Mouse (Mus musculus): ENCODE results near the gene Zfp335. TPM values are rescaled to one million over a fixed set of nuclear protein-coding genes. Genes with fewer than 3 reads are reported as not detected.

Zfp335 gene
- polyA plus RNA-seq, 1 experiment from 2014 or later, result 2.5 TPM

- Histone ChIP-seq H3K27me3 (ENCODE audit: insufficient read depth, low read length) (no peaks in the 10 kb centered on the region), H3K9ac (replicated peaks) (no peak overlapping the region), H3K4me3 (ENCODE audit: low read depth, low read length) (no peak overlapping the region), H3K36me3 (replicated peaks; ENCODE audit: insufficient read depth, low read length) (peaks cover 93% of the 10 kb centered on the region), H3K4me1 (ENCODE audit: insufficient read depth) (no peaks in the 10 kb centered on the region), H3K9me3 (ENCODE audit: low read length) (peaks cover 4% of the 10 kb centered on the region; the same call in 1 of the 2 replicates), H3K4me2 (ENCODE audit: low read depth, low read length) (no peak overlapping the region), H3K27ac (ENCODE audit: low read depth) (no peak overlapping the region)
- WGBS (ENCODE audit: insufficient replicate concordance), result 67% methylated on average over 1 of the region's 1 CpGs
- DNase-seq (no peak), ATAC-seq (no peak)
- TF ChIP-seq EP300 (IDR thresholded peaks at IDR 0.05; ENCODE audit: low read depth), result no peak
- no peak for TF ChIP-seq CTCF (IDR thresholded peaks at IDR 0.05; ENCODE audit: low read depth)
Measured at GRCm38 (mm10) chr2:164903496-164903895, 8.1 kb downstream of the Zfp335 start.

- Histone ChIP-seq H3K9ac (replicated peaks) (no peak overlapping the region), H3K27ac (ENCODE audit: low read depth) (no peak overlapping the region), H3K4me3 (ENCODE audit: low read depth, low read length) (no peak overlapping the region), H3K4me1 (ENCODE audit: insufficient read depth) (no peaks in the 10 kb centered on the region), H3K36me3 (replicated peaks; ENCODE audit: insufficient read depth, low read length) (peaks cover 89% of the 10 kb centered on the region), H3K4me2 (ENCODE audit: low read depth, low read length) (no peak overlapping the region), H3K9me3 (ENCODE audit: low read length) (peaks cover 4% of the 10 kb centered on the region; the same call in 1 of the 2 replicates), H3K27me3 (ENCODE audit: insufficient read depth, low read length) (no peaks in the 10 kb centered on the region)
- no peak for ATAC-seq
- TF ChIP-seq EP300 (IDR thresholded peaks at IDR 0.05; ENCODE audit: low read depth), result no peak
- TF ChIP-seq CTCF (IDR thresholded peaks at IDR 0.05; ENCODE audit: low read depth), result no peak
- 89% methylated on average over 13 of the region's 13 CpGs for WGBS (ENCODE audit: insufficient replicate concordance)
- no peak for DNase-seq
Measured at GRCm38 (mm10) chr2:164901380-164901779, 10.2 kb downstream of the Zfp335 start.

GRCm38 (mm10) chr2:164899723-164900459, 11.7 kb downstream of the Zfp335 start:
- H3K27ac ChIP-seq (ENCODE audit: low read depth), result no peak overlapping the region
- ATAC-seq (no peak), DNase-seq (no peak)
- peaks cover 91% of the 10 kb centered on the region for H3K36me3 ChIP-seq (replicated peaks; ENCODE audit: insufficient read depth, low read length)
- no peaks in the 10 kb centered on the region for H3K9me3 ChIP-seq (ENCODE audit: low read length)
- WGBS (ENCODE audit: insufficient replicate concordance), result 83% methylated on average over 16 of the region's 16 CpGs
- H3K4me1 ChIP-seq (ENCODE audit: insufficient read depth), result no peaks in the 10 kb centered on the region
- H3K4me2 ChIP-seq (ENCODE audit: low read depth, low read length), result no peak overlapping the region
- no peak overlapping the region for H3K9ac ChIP-seq (replicated peaks)
- no peak overlapping the region for H3K4me3 ChIP-seq (ENCODE audit: low read depth, low read length)
- TF ChIP-seq CTCF (IDR thresholded peaks at IDR 0.05; ENCODE audit: low read depth) (no peak), EP300 (IDR thresholded peaks at IDR 0.05; ENCODE audit: low read depth) (no peak)
- no peaks in the 10 kb centered on the region for H3K27me3 ChIP-seq (ENCODE audit: insufficient read depth, low read length)

GRCm38 (mm10) chr2:164899034-164899433, 12.5 kb downstream of the Zfp335 start:
- no peak overlapping the region for H3K4me3 ChIP-seq (ENCODE audit: low read depth, low read length)
- no peak overlapping the region for H3K4me2 ChIP-seq (ENCODE audit: low read depth, low read length)
- H3K36me3 ChIP-seq (replicated peaks; ENCODE audit: insufficient read depth, low read length), result peaks cover 91% of the 10 kb centered on the region
- no peak for ATAC-seq
- no peak for DNase-seq
- H3K9ac ChIP-seq (replicated peaks), result no peak overlapping the region
- H3K27me3 ChIP-seq (ENCODE audit: insufficient read depth, low read length), result no peaks in the 10 kb centered on the region
- no peaks in the 10 kb centered on the region for H3K9me3 ChIP-seq (ENCODE audit: low read length)
- WGBS (ENCODE audit: insufficient replicate concordance), result 92% methylated on average over 15 of the region's 15 CpGs
- H3K27ac ChIP-seq (ENCODE audit: low read depth), result no peak overlapping the region
- no peaks in the 10 kb centered on the region for H3K4me1 ChIP-seq (ENCODE audit: insufficient read depth)
- TF ChIP-seq EP300 (IDR thresholded peaks at IDR 0.05; ENCODE audit: low read depth), result no peak

GRCm38 (mm10) chr2:164898008-164898407, 13.5 kb downstream of the Zfp335 start:
- no peak overlapping the region for H3K4me2 ChIP-seq (ENCODE audit: low read depth, low read length)
- no peak overlapping the region for H3K9ac ChIP-seq (replicated peaks)
- H3K4me1 ChIP-seq (ENCODE audit: insufficient read depth), result no peaks in the 10 kb centered on the region
- no peak for ATAC-seq
- no peak for DNase-seq
- no peaks in the 10 kb centered on the region for H3K27me3 ChIP-seq (ENCODE audit: insufficient read depth, low read length)
- peaks cover 95% of the 10 kb centered on the region for H3K36me3 ChIP-seq (replicated peaks; ENCODE audit: insufficient read depth, low read length)
- no peak overlapping the region for H3K4me3 ChIP-seq (ENCODE audit: low read depth, low read length)
- H3K9me3 ChIP-seq (ENCODE audit: low read length), result no peaks in the 10 kb centered on the region
- no peak overlapping the region for H3K27ac ChIP-seq (ENCODE audit: low read depth)
- TF ChIP-seq EP300 (IDR thresholded peaks at IDR 0.05; ENCODE audit: low read depth) (no peak), CTCF (IDR thresholded peaks at IDR 0.05; ENCODE audit: low read depth) (no peak)
- 90% methylated on average over 7 of the region's 7 CpGs for WGBS (ENCODE audit: insufficient replicate concordance)

- Histone ChIP-seq H3K9me3 (ENCODE audit: low read length) (no peaks in the 10 kb centered on the region), H3K4me2 (ENCODE audit: low read depth, low read length) (no peak overlapping the region), H3K27me3 (ENCODE audit: insufficient read depth, low read length) (no peaks in the 10 kb centered on the region), H3K4me3 (ENCODE audit: low read depth, low read length) (no peak overlapping the region), H3K4me1 (ENCODE audit: insufficient read depth) (no peaks in the 10 kb centered on the region), H3K27ac (ENCODE audit: low read depth) (no peak overlapping the region), H3K36me3 (replicated peaks; ENCODE audit: insufficient read depth, low read length) (peaks cover 95% of the 10 kb centered on the region), H3K9ac (replicated peaks) (no peak overlapping the region)
- ATAC-seq (no peak), DNase-seq (no peak)
- TF ChIP-seq EP300 (IDR thresholded peaks at IDR 0.05; ENCODE audit: low read depth) (no peak), CTCF (IDR thresholded peaks at IDR 0.05; ENCODE audit: low read depth) (no peak)
- WGBS (ENCODE audit: insufficient replicate concordance), result 94% methylated on average over 6 of the region's 6 CpGs
Measured at GRCm38 (mm10) chr2:164895885-164896284, 15.7 kb downstream of the Zfp335 start.
